In the genomic region with DNA sequence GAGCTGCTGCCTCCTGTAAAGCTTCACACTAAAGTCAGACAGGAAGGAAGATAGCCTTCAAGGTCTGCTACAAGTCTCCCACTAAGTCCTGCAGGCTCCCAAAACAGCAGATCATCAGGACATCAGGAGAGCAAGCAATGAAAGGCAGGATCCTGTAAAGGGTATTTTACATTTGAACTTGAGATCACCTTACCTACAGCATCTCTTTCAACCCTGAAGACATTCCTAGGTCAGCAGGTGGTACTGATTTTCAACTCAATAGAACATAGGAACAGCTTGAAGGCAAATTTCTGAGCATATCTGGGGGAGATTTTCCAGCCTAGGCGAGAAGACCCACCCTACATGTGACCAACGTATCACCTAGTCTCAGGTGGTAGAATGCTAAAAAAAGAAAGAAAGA, we compare ENCODE assay signal across 30 mouse cellular contexts.
"Had no signal": no experiment of that assay in that cellular context is flagged by ENCODE, and none has a peak within 500 bp of the region (broad histone marks: within the 10 kb centered on the region; RNA-seq: fewer than 3 reads in every experiment).

No protein-coding gene starts in this region.

- H3K27ac ChIP-seq: limb, embryonic 10.5 days; limb, embryonic 12.5 days; limb, embryonic 13.5 days; limb, embryonic 15.5 days; liver, embryonic 12.5 days; liver, embryonic 13.5 days; liver, embryonic 14.5 days; liver, embryonic 15.5 days; lung, embryonic 15.5 days; macrophage; midbrain, embryonic 10.5 days; midbrain, embryonic 12.5 days; midbrain, embryonic 15.5 days had no signal

- H3K9ac ChIP-seq: limb, embryonic 12.5 days; limb, embryonic 13.5 days; limb, embryonic 15.5 days; liver, embryonic 12.5 days; liver, embryonic 13.5 days; liver, embryonic 14.5 days; liver, embryonic 15.5 days; liver, postnatal 0 days; lung, embryonic 14.5 days; lung, embryonic 15.5 days; midbrain, embryonic 12.5 days; midbrain, embryonic 15.5 days had no signal

- DNase-seq: left cerebral cortex, postnatal 4 days; liver; liver, embryonic 13.5 days; liver, postnatal 0 days; lung, adult 18-20 months; lung, adult 2 months; lung, embryonic 14.5 days; lung, postnatal 10 days; lung, postnatal 14 days; lung, postnatal 36 days; lung, postnatal 4 days; midbrain, embryonic 14.5 days had no signal

- H3K4me1 ChIP-seq: limb, embryonic 13.5 days; limb, embryonic 15.5 days; liver, embryonic 12.5 days; liver, embryonic 13.5 days; liver, embryonic 15.5 days; megakaryocyte, embryonic 14.5 days had no signal

- H3K4me3 ChIP-seq: limb, embryonic 10.5 days; limb, embryonic 12.5 days; limb, embryonic 13.5 days; limb, embryonic 15.5 days; liver, embryonic 12.5 days; liver, embryonic 13.5 days; liver, embryonic 15.5 days; lung, embryonic 15.5 days; megakaryocyte, embryonic 14.5 days; midbrain, embryonic 10.5 days; midbrain, embryonic 12.5 days; midbrain, embryonic 15.5 days; myocyte had no signal

- H3K27me3 ChIP-seq: limb, embryonic 15.5 days; liver, embryonic 12.5 days; liver, embryonic 13.5 days; lung, embryonic 15.5 days; megakaryocyte, embryonic 14.5 days had no signal

- ATAC-seq: liver, embryonic 12.5 days; liver, postnatal 0 days; lung, postnatal 0 days; midbrain, embryonic 15.5 days; midbrain, embryonic 16.5 days had no signal

- H3K9me3 ChIP-seq: limb, embryonic 10.5 days; limb, embryonic 12.5 days; limb, embryonic 13.5 days; limb, embryonic 15.5 days; liver, embryonic 12.5 days; liver, embryonic 13.5 days; liver, embryonic 15.5 days; lung, embryonic 15.5 days; midbrain, embryonic 10.5 days; midbrain, embryonic 12.5 days; midbrain, embryonic 15.5 days had no signal

- H3K4me2 ChIP-seq: limb, embryonic 12.5 days; limb, embryonic 13.5 days; limb, embryonic 15.5 days; liver, embryonic 11.5 days; liver, embryonic 12.5 days; liver, embryonic 13.5 days; liver, embryonic 15.5 days; lung, embryonic 14.5 days; lung, embryonic 15.5 days; midbrain, embryonic 11.5 days; midbrain, embryonic 12.5 days; midbrain, embryonic 15.5 days had no signal

- H3K36me3 ChIP-seq: limb, embryonic 10.5 days; limb, embryonic 12.5 days; limb, embryonic 13.5 days; limb, embryonic 15.5 days; liver, embryonic 12.5 days; liver, embryonic 13.5 days; liver, embryonic 15.5 days; lung, embryonic 15.5 days; midbrain, embryonic 10.5 days; midbrain, embryonic 12.5 days; midbrain, embryonic 15.5 days had no signal
